Mouse (Mus musculus) testis, adult 2 months (tissue): ENCODE measurements around the gene Tgm7.

Experiments used
- CTCF ChIP-seq: fragments of 200-500 bp; IDR thresholded peaks from 2 replicates; pipeline ENCODE4 v1.5.1; 2012; ENCODE audit warnings: low read depth, mild to moderate bottlenecking, inconsistent platforms, low read length, moderate library complexity; ENCODE audit not compliant: control insufficient read depth, insufficient read depth, insufficient replicate concordance
- POLR2A ChIP-seq: fragments of 200-500 bp; IDR thresholded peaks from 2 replicates; pipeline ENCODE4 v1.6.1; 2012; ENCODE audit warnings: low read depth, mild to moderate bottlenecking, inconsistent platforms, low read length, moderate library complexity; ENCODE audit not compliant: control insufficient read depth

- TF ChIP-seq CTCF (no peak), POLR2A (no peak)
Measured at GRCm38 (mm10) chr2:121128865-121129620, 19.4 kb upstream of the Tgm7 start.
